Mouse (Mus musculus) midbrain, embryonic 14.5 days (tissue): ENCODE measurements around the gene Chtop. TPM values are rescaled to one million over a fixed set of nuclear protein-coding genes. Genes with fewer than 3 reads are reported as not detected.

Source experiments
- ATAC-seq: fragments of 200-750 bp; cut with Nextera tagmentation; 2 replicates; pipeline ENCODE4 v1.8.0; 2017; ENCODE audit warnings: moderate number of reproducible peaks, moderate library complexity; ENCODE audit not compliant: low FRiP score, low TSS enrichment
- DNase-seq: peaks from one replicate; pipeline ENCODE4 v3.0.0-alpha.2; 2015
- H3K27ac ChIP-seq: fragments of 300-500 bp; sonication (generic); replicated peaks from 2 replicates; pipeline ENCODE4 v1.5.1; 2014; ENCODE audit warnings: mild to moderate bottlenecking, low read depth, low read length, moderate library complexity
- H3K27me3 ChIP-seq: fragments of 300-500 bp; sonication (generic); 2 replicates; pipeline ENCODE4 v1.6.1; 2014; ENCODE audit warnings: low read length, control low read depth, mixed read lengths; ENCODE audit not compliant: control insufficient read depth, insufficient read depth
- H3K36me3 ChIP-seq: fragments of 300-500 bp; sonication (generic); 2 replicates; pipeline ENCODE4 v1.6.1; 2014; ENCODE audit warnings: low read length, control low read depth; ENCODE audit not compliant: control insufficient read depth, insufficient read depth
- H3K4me1 ChIP-seq: fragments of 300-500 bp; sonication (generic); 2 replicates; pipeline ENCODE4 v1.6.1; 2014; ENCODE audit warnings: mild to moderate bottlenecking, antibody characterized with exemption, low read length, control low read depth; ENCODE audit not compliant: control insufficient read depth, insufficient read depth
- H3K4me2 ChIP-seq: fragments of 300-500 bp; sonication (generic); 2 replicates; pipeline ENCODE4 v1.6.1; 2014; ENCODE audit warnings: mild to moderate bottlenecking, low read length, moderate library complexity
- H3K4me3 ChIP-seq: fragments of 300-500 bp; sonication (generic); replicated peaks from 2 replicates; pipeline ENCODE4 v1.5.1; 2014; ENCODE audit warnings: low read depth, low read length
- H3K9ac ChIP-seq: fragments of 300-500 bp; sonication (generic); replicated peaks from 2 replicates; pipeline ENCODE4 v1.6.1; 2014; ENCODE audit warnings: mild to moderate bottlenecking, low read length, moderate library complexity
- H3K9me3 ChIP-seq: fragments of 300-500 bp; sonication (generic); 2 replicates; pipeline ENCODE4 v1.6.1; 2016; ENCODE audit warnings: low read length, control low read depth, mixed read lengths; ENCODE audit not compliant: control insufficient read depth
- WGBS: fragments of 180-500 bp; shearing (Covaris S2); extraction: QIAGEN DNeasy Blood & Tissue Kit; methylation state at CpG from one replicate; pipeline ENCODE4 v1.1.7; 2014; 5-methylcytosine and 5-hydroxymethylcytosine counted together
- polyA plus RNA-seq: library from polyadenylated mRNA; unstranded; fragments of >200 nt; fragmentation: Nextera tagmentation; extraction: Ambion mirVana; gene quantifications from 2 replicates; pipeline ENCODE4 v1.2.1, GENCODE M21; 2014

Gene Chtop
- polyA plus RNA-seq: 135 and 145 TPM in 2 replicates

DNA sequence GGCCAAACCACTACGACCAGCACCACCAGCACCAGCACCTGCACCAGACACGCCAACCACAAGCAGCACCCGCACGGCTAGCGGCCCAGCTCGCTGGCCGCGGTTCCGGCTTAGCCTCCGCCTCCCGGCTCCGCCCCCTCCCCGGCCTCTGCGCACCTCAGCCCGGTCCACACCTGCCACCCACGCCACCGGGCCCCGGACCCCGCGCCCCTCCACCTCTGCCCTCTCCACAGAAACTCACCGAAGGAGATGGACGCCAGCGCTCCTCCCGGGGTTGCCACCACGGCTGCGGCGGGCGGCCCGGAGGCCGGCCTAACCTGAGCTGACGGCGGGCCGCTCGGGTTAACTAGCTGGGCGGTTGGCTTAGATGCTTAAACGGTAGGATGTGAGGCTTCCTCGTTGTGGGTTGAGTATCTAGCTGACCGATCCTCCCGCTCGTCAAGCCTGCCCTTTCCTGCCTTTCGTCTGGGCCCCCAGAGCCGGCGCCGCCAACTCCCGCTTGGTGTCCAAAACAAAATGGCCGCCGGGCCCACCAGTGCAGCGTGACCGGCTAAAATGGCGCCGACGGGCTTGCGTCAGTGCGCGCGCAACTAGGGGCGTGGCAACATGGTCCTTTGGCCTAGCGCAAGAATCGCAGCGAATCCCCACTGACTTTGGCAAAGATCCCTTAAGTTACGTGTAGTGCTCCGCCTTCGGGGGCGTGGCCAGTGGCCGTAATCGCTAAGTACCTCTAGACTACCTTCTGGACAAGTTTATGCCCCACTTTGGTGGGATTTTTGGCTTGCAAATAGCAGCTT is at the start of gene Chtop:
TSS of gene Chtop (minus strand) at position 549 of the 797 bp plus-strand sequence.
- Histone ChIP-seq H3K9ac (peak within 1 kb of the TSS; percentile 97), H3K4me2 (peak within 1 kb of the TSS; percentile 84), H3K4me3 (peak within 1 kb of the TSS; percentile 95), H3K9me3 (no peaks in the 10 kb centered on the region), H3K27me3 (peaks cover 17% of the 10 kb centered on the region), H3K36me3 (peaks cover 33% of the 10 kb centered on the region), H3K4me1 (peaks cover 11% of the 10 kb centered on the region), H3K27ac (peak within 1 kb of the TSS; percentile 96)
- DNase-seq (peak; percentile 100), ATAC-seq (peak; percentile 94)
- under 1% methylated on average over 66 of the region's 66 CpGs for WGBS

DNA sequence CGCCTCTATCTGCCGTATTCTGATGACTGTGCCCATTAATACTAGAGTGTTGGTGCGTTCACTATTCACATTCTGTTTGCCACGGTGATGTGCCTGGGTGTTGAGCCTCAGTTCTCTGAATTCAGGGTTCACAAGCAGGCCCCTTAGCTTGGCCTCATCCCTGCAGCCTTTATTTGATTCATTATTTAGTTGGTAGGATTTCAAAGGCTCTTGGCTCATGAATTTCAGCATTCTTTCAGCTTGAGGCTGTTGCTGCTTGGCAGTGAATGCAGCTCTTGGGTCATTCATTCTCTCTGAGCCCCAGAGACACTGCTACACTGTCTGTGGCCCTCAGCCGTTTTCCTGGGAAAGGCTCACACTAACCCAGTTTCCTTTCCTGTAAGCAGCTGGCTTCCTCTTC is 46.7 kb upstream of the Chtop start:
- Histone ChIP-seq H3K27ac (no peak overlapping the region), H3K27me3 (no peaks in the 10 kb centered on the region), H3K36me3 (no peaks in the 10 kb centered on the region), H3K9me3 (no peaks in the 10 kb centered on the region), H3K4me2 (no peak overlapping the region), H3K4me1 (no peaks in the 10 kb centered on the region), H3K9ac (no peak overlapping the region), H3K4me3 (no peak overlapping the region)
- 31% methylated on average over 5 of the region's 5 CpGs for WGBS
- ATAC-seq (peak; percentile 64; the same call in 1 of the 2 replicates), DNase-seq (peak; percentile 61)

DNA sequence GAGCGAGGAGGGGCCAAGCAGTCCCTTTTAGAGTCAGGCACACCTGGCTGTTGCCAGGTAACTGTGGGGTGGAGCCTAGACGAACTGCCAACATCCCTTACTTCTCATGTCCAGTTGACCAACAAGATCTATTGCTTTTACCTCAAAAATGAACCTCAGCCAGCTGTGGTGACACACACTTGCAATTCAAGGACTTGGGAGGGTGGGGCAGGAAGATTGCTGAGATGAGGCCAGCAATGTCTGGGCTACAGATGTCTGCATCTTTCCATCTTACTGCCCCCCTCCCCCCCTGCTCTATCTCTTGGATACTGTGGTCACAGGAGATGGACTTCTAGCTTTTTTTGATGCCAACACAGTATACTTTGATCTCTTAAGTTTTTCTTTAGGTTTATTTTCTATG is 42.9 kb upstream of the Chtop start:
- Histone ChIP-seq H3K4me3 (no peak overlapping the region), H3K27me3 (no peaks in the 10 kb centered on the region), H3K36me3 (no peaks in the 10 kb centered on the region), H3K4me1 (no peaks in the 10 kb centered on the region), H3K9me3 (no peaks in the 10 kb centered on the region), H3K9ac (no peak overlapping the region), H3K4me2 (no peak overlapping the region), H3K27ac (no peak overlapping the region)
- no peak for ATAC-seq
- no peak for DNase-seq
- 77% methylated on average over 2 of the region's 2 CpGs for WGBS

DNA sequence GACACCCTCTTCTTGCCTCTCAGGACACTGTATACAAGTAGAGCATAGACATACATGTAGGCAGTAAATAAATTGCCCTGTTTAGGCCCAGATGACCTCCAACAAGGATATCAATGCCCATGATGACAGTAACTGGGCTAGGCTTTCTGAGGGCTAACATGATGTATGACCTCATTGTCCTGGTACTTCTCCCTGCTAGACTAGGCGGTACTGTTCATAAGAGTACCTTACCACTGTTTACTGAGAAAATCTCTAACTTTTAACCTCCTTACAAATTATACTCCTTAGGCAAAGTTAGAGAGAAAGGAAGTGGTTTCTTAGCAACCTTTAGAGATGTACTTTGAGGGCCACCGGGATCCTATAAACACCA is 41.1 kb upstream of the Chtop start:
- WGBS: 91% methylated on average over 2 of the region's 2 CpGs
- Histone ChIP-seq H3K4me1 (no peaks in the 10 kb centered on the region), H3K9ac (no peak overlapping the region), H3K4me3 (no peak overlapping the region), H3K9me3 (no peaks in the 10 kb centered on the region), H3K27ac (no peak overlapping the region), H3K36me3 (no peaks in the 10 kb centered on the region), H3K4me2 (no peak overlapping the region), H3K27me3 (no peaks in the 10 kb centered on the region)
- DNase-seq (no peak), ATAC-seq (no peak)

DNA sequence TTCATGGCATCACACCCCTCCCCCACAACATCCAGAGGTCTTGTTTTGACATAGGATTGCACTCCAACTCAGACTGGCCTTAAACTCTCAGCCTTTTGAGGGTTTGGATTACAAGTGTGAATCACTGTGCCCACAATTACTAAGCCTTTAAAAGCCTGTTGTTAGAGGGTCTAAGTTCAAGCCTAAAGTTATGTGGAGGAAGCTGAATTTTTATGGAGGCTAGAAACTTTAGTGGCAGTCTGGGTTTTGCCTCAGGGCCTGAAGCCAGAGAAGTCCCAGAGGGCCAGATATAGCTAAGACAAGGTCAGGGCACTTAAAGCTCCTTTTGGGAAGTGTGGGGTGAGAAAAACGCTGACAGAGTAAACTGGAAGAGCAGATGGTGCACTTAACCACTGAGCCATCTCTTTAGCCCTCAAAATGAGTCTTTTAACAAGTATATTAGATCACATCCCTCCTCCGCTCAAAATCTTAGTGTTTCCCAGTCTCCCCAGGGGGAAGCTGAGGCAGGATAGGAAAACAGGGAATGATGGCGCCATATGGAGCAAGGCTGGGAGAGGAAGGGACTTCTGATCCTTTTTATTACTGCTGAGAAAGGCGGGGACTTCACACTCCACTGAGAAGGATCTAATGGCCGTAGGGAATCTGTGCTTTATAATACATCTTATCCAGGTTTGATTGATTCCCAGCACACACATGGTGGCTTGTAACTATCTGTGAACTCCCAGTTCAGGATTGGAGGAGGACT is 40.5 kb upstream of the Chtop start:
- no peak for ATAC-seq
- DNase-seq: no peak
- no peak overlapping the region for H3K27ac ChIP-seq
- no peaks in the 10 kb centered on the region for H3K4me1 ChIP-seq
- no peak overlapping the region for H3K4me2 ChIP-seq
- no peaks in the 10 kb centered on the region for H3K9me3 ChIP-seq
- no peak overlapping the region for H3K4me3 ChIP-seq
- H3K36me3 ChIP-seq: no peaks in the 10 kb centered on the region
- H3K9ac ChIP-seq: no peak overlapping the region
- 60% methylated on average over 5 of the region's 5 CpGs for WGBS
- H3K27me3 ChIP-seq: no peaks in the 10 kb centered on the region

DNA sequence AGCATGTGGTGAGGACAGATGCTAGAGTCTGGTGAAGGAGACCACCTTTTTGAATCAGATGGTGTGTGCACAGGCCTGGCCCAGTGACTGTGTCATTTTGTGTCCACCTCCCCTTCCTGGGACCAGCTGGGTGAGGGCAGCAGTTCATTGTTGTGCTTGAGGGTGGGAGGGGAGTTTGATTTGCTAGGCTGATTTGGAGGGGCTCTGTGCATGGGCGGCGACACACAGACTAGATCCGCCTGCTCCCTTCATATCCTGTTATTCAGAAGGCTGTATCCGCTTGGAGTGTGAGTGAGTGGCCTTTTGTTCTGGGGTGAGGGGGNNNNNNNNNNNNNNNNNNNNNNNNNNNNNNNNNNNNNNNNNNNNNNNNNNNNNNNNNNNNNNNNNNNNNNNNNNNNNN is 31.6 kb upstream of the Chtop start:
- Histone ChIP-seq H3K9ac (peak overlapping the region; percentile 23; the same call in 1 of the 2 replicates), H3K36me3 (no peaks in the 10 kb centered on the region), H3K4me3 (no peak overlapping the region), H3K27ac (peak overlapping the region; percentile 26; the same call in 1 of the 2 replicates), H3K4me1 (peaks cover 6% of the 10 kb centered on the region; the same call in 1 of the 2 replicates), H3K4me2 (0 out of 2 replicates have a peak overlapping the region, but pooled peaks have one; percentile 17), H3K27me3 (no peaks in the 10 kb centered on the region), H3K9me3 (no peaks in the 10 kb centered on the region)
- peak; percentile 32 for DNase-seq
- ATAC-seq: peak; percentile 69; the same call in 1 of the 2 replicates
- 13% methylated on average over 4 of the region's 4 CpGs for WGBS

DNA sequence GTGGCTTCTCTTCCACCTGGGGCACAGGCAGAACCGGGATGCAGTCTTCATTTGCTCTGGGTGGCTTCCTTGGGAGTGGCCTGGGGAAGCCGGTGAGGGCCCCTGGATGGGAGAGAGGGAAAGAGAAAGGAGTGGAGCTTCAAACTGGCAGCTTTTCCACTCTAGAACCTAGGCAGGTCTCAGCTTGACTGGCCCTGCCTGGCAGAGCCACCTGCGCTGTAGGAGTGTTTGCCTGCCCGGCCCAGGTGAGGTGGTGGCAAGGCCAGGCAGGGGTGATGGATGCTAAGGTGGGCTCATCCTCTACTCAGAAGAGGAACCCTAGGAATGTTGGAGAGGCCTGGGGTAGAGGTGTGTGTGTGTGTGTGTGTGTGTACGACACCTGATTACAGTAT is 28.6 kb upstream of the Chtop start:
- no peak overlapping the region for H3K4me2 ChIP-seq
- H3K4me3 ChIP-seq: no peak overlapping the region
- no peak for DNase-seq
- ATAC-seq: no peak
- H3K27ac ChIP-seq: no peak overlapping the region
- 89% methylated on average over 5 of the region's 5 CpGs for WGBS
- no peaks in the 10 kb centered on the region for H3K36me3 ChIP-seq
- H3K27me3 ChIP-seq: no peaks in the 10 kb centered on the region
- H3K4me1 ChIP-seq: peaks cover 6% of the 10 kb centered on the region; the same call in 1 of the 2 replicates
- no peak overlapping the region for H3K9ac ChIP-seq
- H3K9me3 ChIP-seq: no peaks in the 10 kb centered on the region

DNA sequence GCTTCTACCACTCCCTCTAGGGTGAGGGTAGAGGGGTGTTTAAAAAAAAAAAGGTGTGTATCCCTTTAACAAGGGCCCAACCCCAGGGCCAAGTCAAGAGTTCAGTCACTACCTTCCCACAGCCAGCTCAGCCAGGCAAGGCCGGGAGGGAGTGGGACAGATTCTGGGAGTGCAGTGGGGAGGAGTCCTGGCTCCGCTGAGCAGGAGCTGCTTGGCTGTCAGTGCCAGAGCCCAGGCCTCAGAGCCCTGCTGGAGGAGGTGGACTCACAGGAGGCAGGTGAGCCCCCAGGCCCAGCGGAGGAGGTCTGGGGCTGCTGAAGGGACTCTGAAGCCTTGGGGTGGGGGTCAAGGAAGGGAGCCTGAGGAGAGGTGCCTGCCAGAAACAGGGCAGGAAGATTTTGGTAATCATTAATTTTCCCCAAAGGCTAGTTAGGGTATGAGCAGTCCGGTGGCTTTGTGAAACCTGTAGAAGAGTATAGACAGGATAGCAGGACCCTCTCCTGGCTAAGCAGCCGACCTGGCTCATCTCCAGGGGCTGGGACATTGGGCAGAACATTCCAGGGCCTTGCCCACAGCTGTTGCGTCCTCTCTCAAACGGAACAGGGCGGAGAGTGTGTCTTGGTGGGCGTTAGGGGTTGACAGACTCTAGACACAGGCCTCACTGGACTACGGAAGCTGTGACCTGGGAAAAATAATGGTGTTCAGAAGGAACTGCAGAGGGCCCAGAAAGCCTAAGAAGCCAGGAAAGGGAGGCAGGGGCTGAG is 28.0 kb upstream of the Chtop start, which contains the start of gene S100a16:
TSS of gene S100a16 (plus strand) at position 114 of the 764 bp plus-strand sequence.
- Histone ChIP-seq H3K27ac (no peak within 1 kb of the TSS), H3K9ac (no peak within 1 kb of the TSS), H3K4me2 (no peak within 1 kb of the TSS), H3K27me3 (no peaks in the 10 kb centered on the region), H3K4me1 (peaks cover 6% of the 10 kb centered on the region; the same call in 1 of the 2 replicates), H3K4me3 (no peak within 1 kb of the TSS), H3K36me3 (no peaks in the 10 kb centered on the region), H3K9me3 (no peaks in the 10 kb centered on the region)
- no peak for ATAC-seq
- DNase-seq: no peak
- WGBS: 46% methylated on average over 10 of the region's 10 CpGs
